Mouse (Mus musculus): ENCODE data around the gene Olfr691. TPM values are rescaled to one million over a fixed set of nuclear protein-coding genes. Genes with fewer than 3 reads are reported as not detected.

The Olfr691 gene
- polyA plus RNA-seq (2015; fragmentation: Nextera tagmentation; extraction: Ambion mirVana): not detected in 2 replicates

- Histone ChIP-seq H3K4me2 (replicated peaks; ENCODE audit: low read depth, low read length) (no peak within 1 kb of the TSS), H3K9me3 (ENCODE audit: low read length) (no peaks in the 10 kb centered on the region), H3K36me3 (ENCODE audit: insufficient read depth, low read length) (no peaks in the 10 kb centered on the region), H3K4me3 (ENCODE audit: low read length) (no peak within 1 kb of the TSS), H3K4me1 (ENCODE audit: insufficient read depth, low read length) (no peaks in the 10 kb centered on the region), H3K27me3 (ENCODE audit: insufficient read depth, low read length) (no peaks in the 10 kb centered on the region), H3K27ac (ENCODE audit: low read length) (no peak within 1 kb of the TSS), H3K9ac (replicated peaks; ENCODE audit: low read length) (no peak within 1 kb of the TSS)
- no peak for ATAC-seq (ENCODE audit: low FRiP score, low TSS enrichment)
- WGBS: 55% methylated on average over 1 of the region's 1 CpGs
Observed at GRCm38 (mm10) chr7:105342170-105342569, at the start of gene Olfr691. Gene Olfr691, minus strand, starts transcription at chr7:105342270.

GRCm38 (mm10) chr7:105390236-105390635 is 48.2 kb upstream of the Olfr691 start:
- Histone ChIP-seq H3K9me3 (ENCODE audit: low read length) (no peaks in the 10 kb centered on the region), H3K36me3 (ENCODE audit: insufficient read depth, low read length) (peaks cover 39% of the 10 kb centered on the region), H3K27ac (ENCODE audit: low read length) (no peak overlapping the region), H3K9ac (replicated peaks; ENCODE audit: low read length) (no peak overlapping the region), H3K4me2 (replicated peaks; ENCODE audit: low read depth, low read length) (no peak overlapping the region), H3K4me3 (ENCODE audit: low read length) (no peak overlapping the region), H3K4me1 (ENCODE audit: insufficient read depth, low read length) (no peaks in the 10 kb centered on the region), H3K27me3 (ENCODE audit: insufficient read depth, low read length) (no peaks in the 10 kb centered on the region)
- no peak for ATAC-seq (ENCODE audit: low FRiP score, low TSS enrichment)
- 79% methylated on average over 2 of the region's 2 CpGs for WGBS

DNA sequence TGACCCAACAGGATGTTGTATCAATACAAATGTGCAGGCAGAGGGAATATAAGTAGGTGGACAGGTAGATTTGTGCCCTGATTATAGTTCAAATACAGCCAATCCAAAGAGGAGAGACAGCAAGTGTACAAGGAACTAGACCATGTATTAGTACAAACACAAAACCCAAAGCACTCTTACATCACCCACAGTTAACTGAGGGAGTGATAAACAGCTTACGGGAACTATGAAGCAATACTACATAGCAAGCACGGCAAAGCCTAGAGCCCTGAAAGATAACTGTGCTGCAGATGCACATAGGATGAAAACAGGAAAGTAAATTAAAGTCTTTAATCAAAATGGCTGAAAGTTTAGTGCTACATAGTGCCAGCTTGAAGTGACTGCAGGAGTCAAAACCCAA is 45.6 kb upstream of the Olfr691 start:
- no peak overlapping the region for H3K9ac ChIP-seq (replicated peaks; ENCODE audit: low read length)
- no peak overlapping the region for H3K4me3 ChIP-seq (ENCODE audit: low read length)
- 97% methylated on average over 2 of the region's 2 CpGs for WGBS
- H3K36me3 ChIP-seq (ENCODE audit: insufficient read depth, low read length): peaks cover 64% of the 10 kb centered on the region
- no peak for ATAC-seq (ENCODE audit: low FRiP score, low TSS enrichment)
- no peaks in the 10 kb centered on the region for H3K4me1 ChIP-seq (ENCODE audit: insufficient read depth, low read length)
- H3K27me3 ChIP-seq (ENCODE audit: insufficient read depth, low read length): no peaks in the 10 kb centered on the region
- H3K4me2 ChIP-seq (replicated peaks; ENCODE audit: low read depth, low read length): no peak overlapping the region
- H3K9me3 ChIP-seq (ENCODE audit: low read length): no peaks in the 10 kb centered on the region
- H3K27ac ChIP-seq (ENCODE audit: low read length): no peak overlapping the region

DNA sequence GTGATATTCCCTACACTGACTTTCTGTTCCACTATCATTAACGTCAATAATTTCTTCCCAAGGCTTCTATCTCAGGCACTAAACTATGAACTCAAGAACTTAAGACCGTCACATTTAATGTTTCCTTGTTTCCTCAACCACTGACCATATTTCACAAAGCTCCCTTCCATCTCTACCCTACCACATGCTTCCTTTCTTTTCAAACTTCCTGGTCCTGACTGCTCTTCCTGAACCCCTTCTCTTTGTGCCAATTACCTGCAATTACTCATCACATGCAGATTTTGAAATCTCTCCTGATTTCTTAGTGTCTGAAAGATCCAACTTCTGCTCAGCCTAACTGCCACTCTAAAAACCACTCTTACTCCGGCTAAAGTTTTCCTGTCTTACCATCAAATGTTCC is 38.3 kb upstream of the Olfr691 start:
- 92% methylated on average over 3 of the region's 3 CpGs for WGBS
- H3K27ac ChIP-seq (ENCODE audit: low read length): no peak overlapping the region
- no peaks in the 10 kb centered on the region for H3K4me1 ChIP-seq (ENCODE audit: insufficient read depth, low read length)

DNA sequence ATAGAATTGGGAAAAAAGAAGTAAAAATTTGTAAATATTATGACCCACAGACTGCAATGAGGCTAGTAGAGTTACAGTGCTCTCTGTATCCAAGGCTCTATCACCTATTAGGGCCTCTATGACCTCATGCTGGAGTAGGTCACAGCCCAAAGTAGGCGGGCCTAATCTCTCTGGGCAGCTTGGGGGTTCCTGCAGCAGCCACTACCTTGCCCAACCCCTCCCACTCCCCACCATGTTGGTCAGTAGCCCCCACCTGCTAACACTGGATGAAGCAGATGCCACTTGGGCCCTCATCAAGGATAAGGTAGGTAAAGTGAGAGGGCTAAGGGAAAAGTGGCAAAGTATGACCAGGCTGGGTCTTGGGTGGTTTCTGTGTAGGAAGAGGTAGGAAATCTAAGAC is 32.8 kb upstream of the Olfr691 start, which contains the start of gene Gm5901:
TSS of gene Gm5901 (plus strand) at position 173 of the 400 bp plus-strand sequence.
- Histone ChIP-seq H3K9ac (replicated peaks; ENCODE audit: low read length) (no peak within 1 kb of the TSS), H3K36me3 (ENCODE audit: insufficient read depth, low read length) (peaks cover 32% of the 10 kb centered on the region), H3K4me2 (replicated peaks; ENCODE audit: low read depth, low read length) (no peak within 1 kb of the TSS), H3K4me3 (ENCODE audit: low read length) (no peak within 1 kb of the TSS), H3K27me3 (ENCODE audit: insufficient read depth, low read length) (no peaks in the 10 kb centered on the region), H3K27ac (ENCODE audit: low read length) (no peak within 1 kb of the TSS), H3K9me3 (ENCODE audit: low read length) (no peaks in the 10 kb centered on the region), H3K4me1 (ENCODE audit: insufficient read depth, low read length) (no peaks in the 10 kb centered on the region)
- ATAC-seq (ENCODE audit: low FRiP score, low TSS enrichment): no peak
- 95% methylated on average over 1 of the region's 1 CpGs for WGBS

More for the DNA sequence above, 38.3 kb upstream of the Olfr691 start:
- H3K4me2 ChIP-seq (replicated peaks; ENCODE audit: low read depth, low read length): no peak overlapping the region
- no peaks in the 10 kb centered on the region for H3K27me3 ChIP-seq (ENCODE audit: insufficient read depth, low read length)
- H3K9ac ChIP-seq (replicated peaks; ENCODE audit: low read length): no peak overlapping the region
- no peaks in the 10 kb centered on the region for H3K9me3 ChIP-seq (ENCODE audit: low read length)
- peaks cover 67% of the 10 kb centered on the region for H3K36me3 ChIP-seq (ENCODE audit: insufficient read depth, low read length)
- no peak overlapping the region for H3K4me3 ChIP-seq (ENCODE audit: low read length)
- no peak for ATAC-seq (ENCODE audit: low FRiP score, low TSS enrichment)

DNA sequence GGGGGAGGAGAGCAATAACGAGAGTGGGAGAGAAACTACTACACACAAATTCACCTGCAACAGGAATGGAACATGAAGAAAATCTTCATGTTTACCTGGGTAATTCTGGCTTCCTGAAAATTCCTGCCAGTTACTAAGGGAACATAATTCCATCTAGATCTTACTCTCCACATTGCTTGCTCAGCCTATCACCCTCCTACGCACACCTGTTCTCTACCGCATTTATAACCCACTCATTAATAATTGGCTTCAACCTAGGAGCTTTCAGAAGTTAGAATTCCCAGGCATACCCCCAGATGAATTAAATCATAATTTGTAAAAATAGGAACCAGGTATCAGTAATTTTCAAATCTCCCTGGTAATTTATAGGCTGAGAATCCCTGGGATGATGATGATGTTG is 31.9 kb upstream of the Olfr691 start:
- H3K9ac ChIP-seq (replicated peaks; ENCODE audit: low read length): no peak overlapping the region
- 94% methylated on average over 3 of the region's 3 CpGs for WGBS
- no peaks in the 10 kb centered on the region for H3K4me1 ChIP-seq (ENCODE audit: insufficient read depth, low read length)
- H3K36me3 ChIP-seq (ENCODE audit: insufficient read depth, low read length): peaks cover 24% of the 10 kb centered on the region
- H3K27ac ChIP-seq (ENCODE audit: low read length): no peak overlapping the region
- H3K4me2 ChIP-seq (replicated peaks; ENCODE audit: low read depth, low read length): no peak overlapping the region
- no peak overlapping the region for H3K4me3 ChIP-seq (ENCODE audit: low read length)
- H3K9me3 ChIP-seq (ENCODE audit: low read length): no peaks in the 10 kb centered on the region
- H3K27me3 ChIP-seq (ENCODE audit: insufficient read depth, low read length): no peaks in the 10 kb centered on the region
- no peak for ATAC-seq (ENCODE audit: low FRiP score, low TSS enrichment)

DNA sequence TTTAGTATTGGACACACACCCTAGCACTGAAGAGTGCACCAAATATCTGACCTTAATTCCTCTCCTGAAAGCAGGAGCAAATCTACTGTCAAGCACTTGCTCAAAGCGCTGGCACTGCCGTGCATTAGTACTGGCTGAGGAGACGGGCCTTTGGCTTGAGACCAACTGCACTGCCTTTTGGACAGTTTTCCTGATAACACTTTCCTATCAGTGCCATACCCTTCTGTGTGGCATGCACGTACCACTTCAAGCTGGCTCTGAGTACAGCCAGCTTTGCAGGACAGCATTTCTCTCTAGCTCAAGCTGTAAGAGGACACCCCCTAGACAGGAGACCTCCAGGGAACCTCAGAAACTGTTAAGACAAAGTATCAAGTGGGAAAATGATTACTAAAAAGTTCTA is 31.4 kb upstream of the Olfr691 start:
- H3K27ac ChIP-seq (ENCODE audit: low read length): no peak overlapping the region
- no peaks in the 10 kb centered on the region for H3K4me1 ChIP-seq (ENCODE audit: insufficient read depth, low read length)
- H3K9me3 ChIP-seq (ENCODE audit: low read length): no peaks in the 10 kb centered on the region
- H3K36me3 ChIP-seq (ENCODE audit: insufficient read depth, low read length): peaks cover 20% of the 10 kb centered on the region
- no peak for ATAC-seq (ENCODE audit: low FRiP score, low TSS enrichment)
- no peak overlapping the region for H3K4me2 ChIP-seq (replicated peaks; ENCODE audit: low read depth, low read length)
- no peak overlapping the region for H3K4me3 ChIP-seq (ENCODE audit: low read length)
- 89% methylated on average over 4 of the region's 4 CpGs for WGBS
- no peaks in the 10 kb centered on the region for H3K27me3 ChIP-seq (ENCODE audit: insufficient read depth, low read length)
- H3K9ac ChIP-seq (replicated peaks; ENCODE audit: low read length): no peak overlapping the region

GRCm38 (mm10) chr7:105372912-105373311 is 30.8 kb upstream of the Olfr691 start:
- Histone ChIP-seq H3K4me3 (ENCODE audit: low read length) (no peak overlapping the region), H3K27me3 (ENCODE audit: insufficient read depth, low read length) (no peaks in the 10 kb centered on the region), H3K4me2 (replicated peaks; ENCODE audit: low read depth, low read length) (no peak overlapping the region), H3K27ac (ENCODE audit: low read length) (no peak overlapping the region), H3K36me3 (ENCODE audit: insufficient read depth, low read length) (peaks cover 15% of the 10 kb centered on the region), H3K4me1 (ENCODE audit: insufficient read depth, low read length) (no peaks in the 10 kb centered on the region), H3K9me3 (ENCODE audit: low read length) (no peaks in the 10 kb centered on the region), H3K9ac (replicated peaks; ENCODE audit: low read length) (no peak overlapping the region)
- 83% methylated on average over 1 of the region's 1 CpGs for WGBS
- no peak for ATAC-seq (ENCODE audit: low FRiP score, low TSS enrichment)

DNA sequence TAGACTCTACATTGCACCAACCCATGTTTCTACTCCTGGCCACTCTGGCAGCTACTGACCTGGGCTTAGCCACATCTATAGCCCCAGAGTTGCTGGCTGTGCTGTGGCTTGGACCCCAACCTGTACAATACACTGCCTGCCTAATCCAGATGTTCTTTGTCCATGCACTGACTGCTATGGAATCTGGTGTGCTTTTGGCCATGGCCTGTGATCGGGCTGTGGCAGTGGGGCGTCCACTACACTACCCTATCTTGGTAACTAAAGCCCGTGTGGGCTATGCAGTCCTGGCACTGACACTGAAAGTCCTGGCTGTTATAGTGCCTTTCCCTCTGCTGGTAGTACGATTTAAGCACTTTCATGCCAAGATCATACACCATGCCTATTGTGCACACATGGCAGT is 26.5 kb upstream of the Olfr691 start:
- no peak overlapping the region for H3K4me3 ChIP-seq (ENCODE audit: low read length)
- no peak overlapping the region for H3K27ac ChIP-seq (ENCODE audit: low read length)
- no peak overlapping the region for H3K4me2 ChIP-seq (replicated peaks; ENCODE audit: low read depth, low read length)
- 0 out of 2 replicates have a peak, but pooled peaks cover 2% of the 10 kb centered on the region for H3K36me3 ChIP-seq (ENCODE audit: insufficient read depth, low read length)
- no peak overlapping the region for H3K9ac ChIP-seq (replicated peaks; ENCODE audit: low read length)
- WGBS: 93% methylated on average over 4 of the region's 4 CpGs
- H3K4me1 ChIP-seq (ENCODE audit: insufficient read depth, low read length): no peaks in the 10 kb centered on the region
- ATAC-seq (ENCODE audit: low FRiP score, low TSS enrichment): no peak
- no peaks in the 10 kb centered on the region for H3K9me3 ChIP-seq (ENCODE audit: low read length)
- H3K27me3 ChIP-seq (ENCODE audit: insufficient read depth, low read length): no peaks in the 10 kb centered on the region

- no peak for ATAC-seq (ENCODE audit: low FRiP score, low TSS enrichment)
- 96% methylated on average over 1 of the region's 1 CpGs for WGBS
- H3K9ac ChIP-seq (replicated peaks; ENCODE audit: low read length): no peak within 1 kb of the TSS
- H3K36me3 ChIP-seq (ENCODE audit: insufficient read depth, low read length): no peaks in the 10 kb centered on the region
- H3K4me2 ChIP-seq (replicated peaks; ENCODE audit: low read depth, low read length): no peak within 1 kb of the TSS
- no peaks in the 10 kb centered on the region for H3K4me1 ChIP-seq (ENCODE audit: insufficient read depth, low read length)
- no peaks in the 10 kb centered on the region for H3K9me3 ChIP-seq (ENCODE audit: low read length)
- no peaks in the 10 kb centered on the region for H3K27me3 ChIP-seq (ENCODE audit: insufficient read depth, low read length)
- no peak within 1 kb of the TSS for H3K4me3 ChIP-seq (ENCODE audit: low read length)
- H3K27ac ChIP-seq (ENCODE audit: low read length): no peak within 1 kb of the TSS
Observed at GRCm38 (mm10) chr7:105367930-105368329, 25.9 kb upstream of the Olfr691 start, which contains the start of gene Olfr692. Gene Olfr692, plus strand, starts transcription at chr7:105368230.
